In genomic region chr4:135493271-135493670, GRCm38 (mm10) we compare ENCODE assay signal across 8 mouse cellular contexts. TPM values are rescaled to one million over a fixed set of nuclear protein-coding genes. Genes with fewer than 3 reads are reported as not detected.
A peak's percentile ranks its signal among the peaks of the same experiment; 100 is the strongest.
DNase-seq lines count a peak whose midpoint lies in the region; ATAC-seq and TF ChIP-seq lines count a peak whose summit lies in the region.

No protein-coding gene starts in this region.

- H3K27me3 ChIP-seq in spleen, adult 2 months (ENCODE audit: control insufficient read depth, insufficient read depth, low read length) = no peaks in the 10 kb centered on the region
- H3K27me3 ChIP-seq in forebrain, postnatal 0 days (ENCODE audit: insufficient read depth, low read length) = no peaks in the 10 kb centered on the region
- no peaks in the 10 kb centered on the region for H3K27me3 ChIP-seq in lung, postnatal 0 days (replicated peaks; ENCODE audit: insufficient read depth, low read length)

- 0 out of 2 replicates have a peak overlapping the region, but pooled peaks have one; percentile 1 for H3K9ac ChIP-seq in forebrain, postnatal 0 days
- H3K9ac ChIP-seq in lung, postnatal 0 days (replicated peaks; ENCODE audit: low read depth) = 0 out of 2 replicates have a peak overlapping the region, but pooled peaks have one; percentile 29

- H3K9me3 ChIP-seq in forebrain, postnatal 0 days (ENCODE audit: low read length) = no peaks in the 10 kb centered on the region
- H3K9me3 ChIP-seq in lung, postnatal 0 days (ENCODE audit: low read length) = no peaks in the 10 kb centered on the region

- TF ChIP-seq EP300 in lung, postnatal 0 days (IDR thresholded peaks at IDR 0.05) = peak; percentile 20; the same call in 1 of the 2 replicates

- H3K36me3 ChIP-seq in spleen, adult 2 months (ENCODE audit: control insufficient read depth, insufficient read depth, low read length) = peaks cover 12% of the 10 kb centered on the region
- peaks cover 16% of the 10 kb centered on the region for H3K36me3 ChIP-seq in forebrain, postnatal 0 days (ENCODE audit: insufficient read depth)
- 0 out of 2 replicates have a peak, but pooled peaks cover 12% of the 10 kb centered on the region for H3K36me3 ChIP-seq in lung, postnatal 0 days (ENCODE audit: insufficient read depth, low read length)

- peak in 1 of 2 experiments; percentile 24 for DNase-seq in spleen, adult 2 months (ENCODE audit: low read depth in 1 of 2, low spot score in 2 of 2)
- no peak for DNase-seq in spleen, postnatal 4 days (ENCODE audit: low spot score in 2 of 2)
- no peak for DNase-seq in forebrain, postnatal 0 days
- no peak for DNase-seq in lung, postnatal 0 days (ENCODE audit: low spot score)
- no peak for DNase-seq in right cerebral cortex, postnatal 14 days
- DNase-seq in thymus, postnatal 14 days = no peak
- no peak for DNase-seq in urinary bladder, adult 2 months (ENCODE audit: low spot score)
- DNase-seq in left cerebral cortex, adult 8-10 months (ENCODE audit: low spot score in 2 of 2) = no peak

- WGBS in spleen, adult 2 months = 20% methylated on average over 4 of the region's 4 CpGs
- 39% methylated on average over 4 of the region's 4 CpGs for WGBS in forebrain, postnatal 0 days
- 43% methylated on average over 4 of the region's 4 CpGs for WGBS in lung, postnatal 0 days

- TF ChIP-seq CTCF in spleen, adult 2 months (IDR thresholded peaks at IDR 0.05; ENCODE audit: extremely low read depth, insufficient read depth, insufficient read length, insufficient replicate concordance) = no peak
- no peak for TF ChIP-seq CTCF in forebrain, postnatal 0 days (IDR thresholded peaks at IDR 0.05; ENCODE audit: low read depth)
- TF ChIP-seq CTCF in lung, postnatal 0 days (IDR thresholded peaks at IDR 0.05) = no peak

- no peak for TF ChIP-seq POLR2A in spleen, adult 2 months (IDR thresholded peaks at IDR 0.05; ENCODE audit: low read depth, low read length)

- ATAC-seq in forebrain, postnatal 0 days = no peak
- no peak for ATAC-seq in lung, postnatal 0 days

- peaks cover 7% of the 10 kb centered on the region for H3K4me1 ChIP-seq in spleen, adult 2 months (ENCODE audit: control insufficient read depth, insufficient read depth, insufficient read length)
- H3K4me1 ChIP-seq in forebrain, postnatal 0 days (ENCODE audit: insufficient read depth) = no peaks in the 10 kb centered on the region
- H3K4me1 ChIP-seq in lung, postnatal 0 days (ENCODE audit: insufficient read depth, low read depth, low read length) = no peaks in the 10 kb centered on the region; the same call in 1 of the 2 replicates

- peak overlapping the region; percentile 23; the same call in 1 of the 2 replicates for H3K27ac ChIP-seq in spleen, adult 2 months (ENCODE audit: insufficient read depth, low read length)
- H3K27ac ChIP-seq in forebrain, postnatal 0 days (ENCODE audit: low read depth, low read length) = no peak overlapping the region
- H3K27ac ChIP-seq in lung, postnatal 0 days (ENCODE audit: low read length) = peak overlapping the region; percentile 78

- peak overlapping the region; percentile 81 for H3K4me2 ChIP-seq in forebrain, postnatal 0 days (ENCODE audit: low read depth)
- H3K4me2 ChIP-seq in lung, postnatal 0 days (replicated peaks; ENCODE audit: low read depth, low read length) = peak overlapping the region; percentile 95

- peak overlapping the region; percentile 90 for H3K4me3 ChIP-seq in spleen, adult 2 months (ENCODE audit: extremely low read depth, insufficient read depth, insufficient read length)
- H3K4me3 ChIP-seq in forebrain, postnatal 0 days (ENCODE audit: low read depth, low read length) = peak overlapping the region; percentile 57
- H3K4me3 ChIP-seq in lung, postnatal 0 days (ENCODE audit: low read depth, low read length) = peak overlapping the region; percentile 55; the same call in 1 of the 2 replicates

RNA-seq across cellular contexts. Expression of gene Stpg1, which starts 1.3 kb away (rescaled TPM):
- 0.02 and 0.04 TPM in 2 replicates for polyA plus RNA-seq in spleen, adult 2 months (2012; rRNA removed)
- 0.24 and 0.62 TPM in 2 replicates for total RNA-seq in forebrain, postnatal 0 days (2014; rRNA removed)
- 0.64 and 1.0 TPM in 2 replicates for polyA plus RNA-seq in forebrain, postnatal 0 days (2015; fragmentation: Nextera tagmentation; extraction: Ambion mirVana)
- 0.83 and 0.85 TPM in 2 replicates for polyA plus RNA-seq in lung, postnatal 0 days (2015; fragmentation: Nextera tagmentation; extraction: Ambion mirVana)
- polyA plus RNA-seq in urinary bladder, adult 2 months (2012; rRNA removed) = 1.3 and 1.4 TPM in 2 replicates
- 1 to 10 TPM in 3 of 4 experiments, under 1 TPM in 1; 0.83 to 1.3 (median 1.2) TPM for total RNA-seq in left cerebral cortex, adult 8-10 months (2022)

RNA-seq across cellular contexts. Expression of gene Nipal3, which starts 1.6 kb away (rescaled TPM):
- 23.5 and 29.0 TPM in 2 replicates for polyA plus RNA-seq in spleen, adult 2 months (2012; rRNA removed)
- total RNA-seq in forebrain, postnatal 0 days (2014; rRNA removed) = 40.7 and 62.1 TPM in 2 replicates
- 3.3 and 6.0 TPM in 2 replicates for polyA plus RNA-seq in forebrain, postnatal 0 days (2015; fragmentation: Nextera tagmentation; extraction: Ambion mirVana)
- polyA plus RNA-seq in lung, postnatal 0 days (2015; fragmentation: Nextera tagmentation; extraction: Ambion mirVana) = 9.7 and 12.0 TPM in 2 replicates
- 26.9 and 40.9 TPM in 2 replicates for polyA plus RNA-seq in urinary bladder, adult 2 months (2012; rRNA removed)
- total RNA-seq in left cerebral cortex, adult 8-10 months (2022) = 100 to 1,000 TPM in 3 of 4 experiments, 10 to 100 TPM in 1; 96.7 to 124 (median 114) TPM

RNA-seq across cellular contexts. Expression of gene Rcan3, which starts 59.6 kb away (rescaled TPM):
- polyA plus RNA-seq in spleen, adult 2 months (2012; rRNA removed) = 6.3 and 7.9 TPM in 2 replicates
- total RNA-seq in forebrain, postnatal 0 days (2014; rRNA removed) = 52.4 and 67.3 TPM in 2 replicates
- polyA plus RNA-seq in forebrain, postnatal 0 days (2015; fragmentation: Nextera tagmentation; extraction: Ambion mirVana) = 32.6 and 40.4 TPM in 2 replicates
- polyA plus RNA-seq in lung, postnatal 0 days (2015; fragmentation: Nextera tagmentation; extraction: Ambion mirVana) = 12.6 and 12.7 TPM in 2 replicates
- 18.7 and 20.4 TPM in 2 replicates for polyA plus RNA-seq in urinary bladder, adult 2 months (2012; rRNA removed)
- total RNA-seq in left cerebral cortex, adult 8-10 months (2022) = 10 to 100 TPM; 34.1 to 40.4 (median 36.2) TPM
